Mouse (Mus musculus) embryonic facial prominence, embryonic 12.5 days (tissue): ENCODE results near the gene Olfr331. TPM values are rescaled to one million over a fixed set of nuclear protein-coding genes. Genes with fewer than 3 reads are reported as not detected.
"Not testable (repeated sequence)": the region's sequence is repeated elsewhere in the genome, so short reads cannot be mapped to it uniquely, and the experiment has no call there.

ENCODE experiments used
- ATAC-seq: fragments of 200-750 bp; cut with Nextera tagmentation; 2 replicates; pipeline ENCODE4 v1.8.0; 2017; ENCODE audit not compliant: insufficient number of reproducible peaks, insufficient read depth, low FRiP score, low TSS enrichment
- H3K27ac ChIP-seq: fragments of 300-500 bp; sonication (generic); 2 replicates; pipeline ENCODE4 v1.5.1; 2016; ENCODE audit warnings: mild to moderate bottlenecking
- H3K27me3 ChIP-seq: fragments of 300-500 bp; sonication (generic); 2 replicates; pipeline ENCODE4 v1.6.1; 2016; ENCODE audit warnings: mild to moderate bottlenecking, moderate library complexity
- H3K36me3 ChIP-seq: fragments of 300-500 bp; sonication (generic); 2 replicates; pipeline ENCODE4 v1.6.1; 2016; ENCODE audit warnings: mild to moderate bottlenecking
- H3K4me1 ChIP-seq: fragments of 300-500 bp; sonication (generic); 2 replicates; pipeline ENCODE4 v1.6.1; 2016
- H3K4me2 ChIP-seq: fragments of 300-500 bp; sonication (generic); replicated peaks from 2 replicates; pipeline ENCODE4 v1.6.1; 2016; ENCODE audit warnings: mild to moderate bottlenecking, moderate library complexity
- H3K4me3 ChIP-seq: fragments of 300-500 bp; sonication (generic); 2 replicates; pipeline ENCODE4 v1.5.1; 2016; ENCODE audit warnings: mild to moderate bottlenecking
- H3K9ac ChIP-seq: fragments of 300-500 bp; sonication (generic); 2 replicates; pipeline ENCODE4 v1.6.1; 2016; ENCODE audit warnings: mild to moderate bottlenecking, moderate library complexity
- H3K9me3 ChIP-seq: fragments of 300-500 bp; sonication (generic); 2 replicates; pipeline ENCODE4 v1.6.1; 2016; ENCODE audit warnings: mild to moderate bottlenecking, moderate library complexity
- WGBS: fragments of 180-500 bp; shearing (Covaris S2); methylation state at CpG from one replicate; pipeline ENCODE4 v1.1.7; 2016; 5-methylcytosine and 5-hydroxymethylcytosine counted together
- polyA plus RNA-seq: library from polyadenylated mRNA; unstranded; fragments of >200 nt; fragmentation: Nextera tagmentation; extraction: Ambion mirVana; gene quantifications from 2 replicates; pipeline ENCODE4 v1.2.1, GENCODE M21; 2016

Olfr331 gene
- polyA plus RNA-seq, result not detected in 2 replicates

- H3K27ac ChIP-seq, H3K36me3 ChIP-seq, H3K27me3 ChIP-seq, H3K9me3 ChIP-seq, H3K4me2 ChIP-seq, ATAC-seq, H3K9ac ChIP-seq, H3K4me3 ChIP-seq, H3K4me1 ChIP-seq: not testable (repeated sequence)
Observed at GRCm38 (mm10) chr11:58502472-58502871, at the start of gene Olfr331. TSS of gene Olfr331 (minus strand) at chr11:58502572.

GRCm38 (mm10) chr11:58546322-58546721 is 44.0 kb upstream of the Olfr331 start, which contains the start of gene Olfr329-ps:
TSS of gene Olfr329-ps (minus strand) at chr11:58546422.
- no peaks in the 10 kb centered on the region for H3K36me3 ChIP-seq
- H3K9ac ChIP-seq, result no peak within 1 kb of the TSS
- H3K27me3 ChIP-seq, result no peaks in the 10 kb centered on the region
- ATAC-seq, result no peak
- H3K27ac ChIP-seq, result no peak within 1 kb of the TSS
- H3K4me2 ChIP-seq, result no peak within 1 kb of the TSS
- WGBS, result 79% methylated on average over 5 of the region's 5 CpGs
- H3K4me1 ChIP-seq, result no peaks in the 10 kb centered on the region
- H3K9me3 ChIP-seq, result no peaks in the 10 kb centered on the region
- H3K4me3 ChIP-seq, result no peak within 1 kb of the TSS

GRCm38 (mm10) chr11:58534736-58535135 is 32.4 kb upstream of the Olfr331 start, which contains the start of gene Olfr330:
TSS of gene Olfr330 (minus strand) at chr11:58534836.
- H3K27ac ChIP-seq, H3K4me3 ChIP-seq, H3K4me1 ChIP-seq, H3K27me3 ChIP-seq, H3K9me3 ChIP-seq, ATAC-seq, H3K4me2 ChIP-seq, H3K36me3 ChIP-seq, H3K9ac ChIP-seq: not testable (repeated sequence)

GRCm38 (mm10) chr11:58519756-58520155 is 17.4 kb upstream of the Olfr331 start:
- H3K4me1 ChIP-seq, H3K4me3 ChIP-seq, H3K27me3 ChIP-seq, H3K36me3 ChIP-seq, H3K27ac ChIP-seq, H3K4me2 ChIP-seq, H3K9me3 ChIP-seq, H3K9ac ChIP-seq, ATAC-seq: not testable (repeated sequence)
- 90% methylated on average over 9 of the region's 9 CpGs for WGBS

GRCm38 (mm10) chr11:58518916-58519315 is 16.5 kb upstream of the Olfr331 start:
- not testable (repeated sequence) for H3K27ac ChIP-seq, H3K9ac ChIP-seq, H3K36me3 ChIP-seq, H3K27me3 ChIP-seq, H3K4me3 ChIP-seq, H3K9me3 ChIP-seq, H3K4me1 ChIP-seq, H3K4me2 ChIP-seq, ATAC-seq
- WGBS, result 94% methylated on average over 18 of the region's 18 CpGs

GRCm38 (mm10) chr11:58509058-58509457 is 6.7 kb upstream of the Olfr331 start:
- 86% methylated on average over 19 of the region's 19 CpGs for WGBS
- not testable (repeated sequence) for H3K36me3 ChIP-seq, ATAC-seq

GRCm38 (mm10) chr11:58499290-58499689 is 3.1 kb downstream of the Olfr331 start:
- H3K36me3 ChIP-seq, result no peaks in the 10 kb centered on the region
- H3K27ac ChIP-seq, result no peak overlapping the region
- no peaks in the 10 kb centered on the region for H3K9me3 ChIP-seq
- no peak overlapping the region for H3K4me2 ChIP-seq
- ATAC-seq, result no peak
- H3K4me3 ChIP-seq, result no peak overlapping the region
- WGBS, result 45% methylated on average over 3 of the region's 3 CpGs
- no peak overlapping the region for H3K9ac ChIP-seq
- no peaks in the 10 kb centered on the region for H3K4me1 ChIP-seq
- H3K27me3 ChIP-seq, result no peaks in the 10 kb centered on the region

More at GRCm38 (mm10) chr11:58509058-58509457, 6.7 kb upstream of the Olfr331 start:
- H3K4me3 ChIP-seq, H3K4me2 ChIP-seq, H3K9ac ChIP-seq, H3K9me3 ChIP-seq, H3K27ac ChIP-seq, H3K4me1 ChIP-seq, H3K27me3 ChIP-seq: not testable (repeated sequence)

GRCm38 (mm10) chr11:58498761-58499160 is 3.6 kb downstream of the Olfr331 start:
- no peak overlapping the region for H3K4me3 ChIP-seq
- H3K27me3 ChIP-seq, result no peaks in the 10 kb centered on the region
- H3K27ac ChIP-seq, result no peak overlapping the region
- no peaks in the 10 kb centered on the region for H3K9me3 ChIP-seq
- no peak for ATAC-seq
- H3K4me1 ChIP-seq, result no peaks in the 10 kb centered on the region
- no peak overlapping the region for H3K9ac ChIP-seq
- no peaks in the 10 kb centered on the region for H3K36me3 ChIP-seq
- 82% methylated on average over 9 of the region's 9 CpGs for WGBS
- no peak overlapping the region for H3K4me2 ChIP-seq

GRCm38 (mm10) chr11:58492455-58492854 is 9.9 kb downstream of the Olfr331 start, which contains the start of gene Olfr332:
TSS of gene Olfr332 (minus strand) at chr11:58492555.
- H3K9ac ChIP-seq, result no peak within 1 kb of the TSS
- no peak within 1 kb of the TSS for H3K27ac ChIP-seq
- no peaks in the 10 kb centered on the region for H3K27me3 ChIP-seq
- H3K36me3 ChIP-seq, result no peaks in the 10 kb centered on the region
- WGBS, result 86% methylated on average over 2 of the region's 2 CpGs
- no peak within 1 kb of the TSS for H3K4me2 ChIP-seq
- no peak for ATAC-seq
- no peaks in the 10 kb centered on the region for H3K9me3 ChIP-seq
- no peak within 1 kb of the TSS for H3K4me3 ChIP-seq
- no peaks in the 10 kb centered on the region for H3K4me1 ChIP-seq

GRCm38 (mm10) chr11:58462170-58462569 is 40.2 kb downstream of the Olfr331 start, which contains the start of gene Olfr30:
TSS of gene Olfr30 (minus strand) at chr11:58462270.
- no peaks in the 10 kb centered on the region for H3K36me3 ChIP-seq
- no peaks in the 10 kb centered on the region for H3K27me3 ChIP-seq
- H3K27ac ChIP-seq, result no peak within 1 kb of the TSS
- H3K9ac ChIP-seq, result no peak within 1 kb of the TSS
- H3K9me3 ChIP-seq, result no peaks in the 10 kb centered on the region
- H3K4me2 ChIP-seq, result no peak within 1 kb of the TSS
- no peak for ATAC-seq
- no peaks in the 10 kb centered on the region for H3K4me1 ChIP-seq
- no peak within 1 kb of the TSS for H3K4me3 ChIP-seq

GRCm38 (mm10) chr11:58453592-58453991 is 48.8 kb downstream of the Olfr331 start:
- no peaks in the 10 kb centered on the region for H3K27me3 ChIP-seq
- WGBS, result 16% methylated on average over 4 of the region's 4 CpGs
- ATAC-seq, result peak; percentile 85
- H3K9me3 ChIP-seq, result 0 out of 2 replicates have a peak, but pooled peaks cover 3% of the 10 kb centered on the region
- H3K36me3 ChIP-seq, result no peaks in the 10 kb centered on the region
- 0 out of 2 replicates have a peak overlapping the region, but pooled peaks have one; percentile 37 for H3K27ac ChIP-seq
- no peak overlapping the region for H3K9ac ChIP-seq
- no peak overlapping the region for H3K4me2 ChIP-seq
- no peak overlapping the region for H3K4me3 ChIP-seq
- peaks cover 13% of the 10 kb centered on the region for H3K4me1 ChIP-seq

- H3K36me3 ChIP-seq, result no peaks in the 10 kb centered on the region
- H3K4me2 ChIP-seq, result no peak within 1 kb of the TSS
- H3K27ac ChIP-seq, result 0 out of 2 replicates have a peak within 1 kb of the TSS, but pooled peaks have one; percentile 37
- ATAC-seq, result no peak
- H3K4me1 ChIP-seq, result peaks cover 13% of the 10 kb centered on the region
- WGBS, result 93% methylated on average over 9 of the region's 9 CpGs
- H3K9me3 ChIP-seq, result 0 out of 2 replicates have a peak, but pooled peaks cover 3% of the 10 kb centered on the region
- H3K9ac ChIP-seq, result no peak within 1 kb of the TSS
- no peaks in the 10 kb centered on the region for H3K27me3 ChIP-seq
- no peak within 1 kb of the TSS for H3K4me3 ChIP-seq
Observed at GRCm38 (mm10) chr11:58452759-58453158, 49.6 kb downstream of the Olfr331 start, which contains the start of gene Lypd9. TSS of gene Lypd9 (minus strand) at chr11:58452923.
